ENCODE assay signal across 9 mouse cellular contexts in genomic region chr11:116839601-116840000, GRCm38 (mm10). TPM values are rescaled to one million over a fixed set of nuclear protein-coding genes. Genes with fewer than 3 reads are reported as not detected.
DNase-seq lines count a peak whose midpoint lies in the region; ATAC-seq and TF ChIP-seq lines count a peak whose summit lies in the region.
"Had no signal": no experiment of that assay in that cellular context is flagged by ENCODE, and none has a peak within 500 bp of the region (broad histone marks: within the 10 kb centered on the region; RNA-seq: fewer than 3 reads in every experiment).

No protein-coding gene starts in this region.

- no peak overlapping the region for H3K27ac ChIP-seq in forebrain, embryonic 10.5 days
- H3K27ac ChIP-seq in forebrain, embryonic 15.5 days (replicated peaks), result no peak overlapping the region
- no peak overlapping the region for H3K27ac ChIP-seq in limb, embryonic 11.5 days (replicated peaks; ENCODE audit: low read depth, low read length)
- H3K27ac ChIP-seq in limb, embryonic 10.5 days, result no peak overlapping the region
- H3K27ac ChIP-seq in limb, embryonic 14.5 days (replicated peaks; ENCODE audit: low read depth, low read length), result no peak overlapping the region
- H3K27ac ChIP-seq in neural tube, embryonic 12.5 days, result no peak overlapping the region
- H3K27ac ChIP-seq in layer of hippocampus, adult 2 months, result no peak overlapping the region

- H3K4me3 ChIP-seq in forebrain, embryonic 10.5 days, result peak overlapping the region; percentile 28; the same call in 1 of the 2 replicates
- H3K4me3 ChIP-seq in forebrain, embryonic 15.5 days, result no peak overlapping the region
- no peak overlapping the region for H3K4me3 ChIP-seq in limb, embryonic 11.5 days (ENCODE audit: low read depth, low read length)
- no peak overlapping the region for H3K4me3 ChIP-seq in limb, embryonic 10.5 days
- no peak overlapping the region for H3K4me3 ChIP-seq in limb, embryonic 14.5 days (replicated peaks; ENCODE audit: low read length)
- no peak overlapping the region; the same call in 1 of the 2 replicates for H3K4me3 ChIP-seq in neural tube, embryonic 12.5 days
- H3K4me3 ChIP-seq in layer of hippocampus, adult 2 months, result no peak overlapping the region

- TF ChIP-seq POLR2A in limb, embryonic 14.5 days (IDR thresholded peaks at IDR 0.05; ENCODE audit: borderline replicate concordance, extremely low read depth, insufficient read depth, insufficient read length), result no peak

- peaks cover 70% of the 10 kb centered on the region for H3K36me3 ChIP-seq in forebrain, embryonic 10.5 days (replicated peaks)
- peaks cover 65% of the 10 kb centered on the region for H3K36me3 ChIP-seq in forebrain, embryonic 15.5 days
- H3K36me3 ChIP-seq in limb, embryonic 11.5 days (ENCODE audit: control insufficient read depth, insufficient read depth, low read length), result peaks cover 43% of the 10 kb centered on the region
- peaks cover 71% of the 10 kb centered on the region for H3K36me3 ChIP-seq in limb, embryonic 10.5 days
- H3K36me3 ChIP-seq in limb, embryonic 14.5 days (ENCODE audit: control insufficient read depth, insufficient read depth, low read length), result peaks cover 66% of the 10 kb centered on the region
- H3K36me3 ChIP-seq in neural tube, embryonic 12.5 days, result peaks cover 63% of the 10 kb centered on the region

- TF ChIP-seq CTCF in layer of hippocampus, adult 2 months (conservative IDR thresholded peaks at IDR 0.05), result no peak

- no peak overlapping the region for H3K4me2 ChIP-seq in forebrain, embryonic 15.5 days (replicated peaks)
- no peak overlapping the region for H3K4me2 ChIP-seq in limb, embryonic 11.5 days (ENCODE audit: low read depth, severe bottlenecking)
- H3K4me2 ChIP-seq in limb, embryonic 14.5 days (replicated peaks; ENCODE audit: low read depth, low read length, severe bottlenecking), result 0 out of 2 replicates have a peak overlapping the region, but pooled peaks have one; percentile 10
- 0 out of 2 replicates have a peak overlapping the region, but pooled peaks have one; percentile 3 for H3K4me2 ChIP-seq in neural tube, embryonic 12.5 days (replicated peaks)

- H3K4me1 ChIP-seq in forebrain, embryonic 10.5 days, result peaks cover 51% of the 10 kb centered on the region
- H3K4me1 ChIP-seq in forebrain, embryonic 15.5 days, result peaks cover 43% of the 10 kb centered on the region
- peaks cover 21% of the 10 kb centered on the region for H3K4me1 ChIP-seq in limb, embryonic 11.5 days (ENCODE audit: control insufficient read depth, insufficient read depth, low read length)
- H3K4me1 ChIP-seq in limb, embryonic 10.5 days, result peaks cover 33% of the 10 kb centered on the region
- peaks cover 27% of the 10 kb centered on the region for H3K4me1 ChIP-seq in limb, embryonic 14.5 days (ENCODE audit: control insufficient read depth, insufficient read depth, low read length)
- peaks cover 37% of the 10 kb centered on the region for H3K4me1 ChIP-seq in neural tube, embryonic 12.5 days

- no peak for ATAC-seq in forebrain, embryonic 15.5 days (replicated peaks)
- no peak for ATAC-seq in limb, embryonic 11.5 days (ENCODE audit: insufficient number of reproducible peaks, low FRiP score, low TSS enrichment, low read depth)
- no peak for ATAC-seq in limb, embryonic 14.5 days (ENCODE audit: low FRiP score, low read depth)
- ATAC-seq in neural tube, embryonic 12.5 days (ENCODE audit: low FRiP score, low read depth), result no peak

- no peak for DNase-seq in forebrain, embryonic 10.5 days (ENCODE audit: extremely low spot score, low spot score)
- DNase-seq in limb, embryonic 11.5 days (ENCODE audit: low spot score), result no peak
- no peak for DNase-seq in limb, embryonic 10.5 days (ENCODE audit: low spot score)
- DNase-seq in limb, embryonic 14.5 days (ENCODE audit: low spot score), result no peak
- no peak for DNase-seq in cerebellum, postnatal 10 days
- no peak for DNase-seq in layer of hippocampus, adult 2 months (ENCODE audit: low spot score in 2 of 2)
- DNase-seq: lung, postnatal 36 days had no signal

- no peak overlapping the region; the same call in 1 of the 2 replicates for H3K9ac ChIP-seq in forebrain, embryonic 15.5 days (replicated peaks)
- 0 out of 2 replicates have a peak overlapping the region, but pooled peaks have one; percentile 23 for H3K9ac ChIP-seq in limb, embryonic 11.5 days (ENCODE audit: low read length)
- H3K9ac ChIP-seq in limb, embryonic 14.5 days (ENCODE audit: low read depth, low read length, severe bottlenecking), result peak overlapping the region; percentile 28; the same call in 1 of the 2 replicates
- 0 out of 2 replicates have a peak overlapping the region, but pooled peaks have one; percentile 10 for H3K9ac ChIP-seq in neural tube, embryonic 12.5 days

- H3K9me3 ChIP-seq in forebrain, embryonic 10.5 days, result no peaks in the 10 kb centered on the region
- H3K9me3 ChIP-seq in forebrain, embryonic 15.5 days, result no peaks in the 10 kb centered on the region
- H3K9me3 ChIP-seq in limb, embryonic 11.5 days (ENCODE audit: control insufficient read depth, low read length), result no peaks in the 10 kb centered on the region
- H3K9me3 ChIP-seq in limb, embryonic 10.5 days (replicated peaks), result no peaks in the 10 kb centered on the region
- H3K9me3 ChIP-seq in limb, embryonic 14.5 days (ENCODE audit: control insufficient read depth, low read length), result no peaks in the 10 kb centered on the region
- no peaks in the 10 kb centered on the region for H3K9me3 ChIP-seq in neural tube, embryonic 12.5 days

- WGBS in forebrain, embryonic 10.5 days, result 86% methylated on average over 7 of the region's 7 CpGs
- WGBS in forebrain, embryonic 15.5 days, result 83% methylated on average over 7 of the region's 7 CpGs
- 88% methylated on average over 7 of the region's 7 CpGs for WGBS in limb, embryonic 11.5 days
- 91% methylated on average over 7 of the region's 7 CpGs for WGBS in limb, embryonic 10.5 days
- 80% methylated on average over 7 of the region's 7 CpGs for WGBS in limb, embryonic 14.5 days
- 74% methylated on average over 7 of the region's 7 CpGs for WGBS in neural tube, embryonic 12.5 days

- H3K27me3 ChIP-seq in forebrain, embryonic 10.5 days (ENCODE audit: poor library complexity, severe bottlenecking), result no peaks in the 10 kb centered on the region
- H3K27me3 ChIP-seq in forebrain, embryonic 15.5 days, result no peaks in the 10 kb centered on the region
- no peaks in the 10 kb centered on the region for H3K27me3 ChIP-seq in limb, embryonic 11.5 days (ENCODE audit: control insufficient read depth, insufficient read depth, low read length)
- no peaks in the 10 kb centered on the region for H3K27me3 ChIP-seq in limb, embryonic 10.5 days (ENCODE audit: low read depth, poor library complexity, severe bottlenecking)
- H3K27me3 ChIP-seq in limb, embryonic 14.5 days (ENCODE audit: control insufficient read depth, insufficient read depth, low read length), result no peaks in the 10 kb centered on the region
- no peaks in the 10 kb centered on the region for H3K27me3 ChIP-seq in neural tube, embryonic 12.5 days (replicated peaks)

RNA-seq across cellular contexts. Expression of gene Mettl23, which starts 3.5 kb away (rescaled TPM):
- polyA plus RNA-seq in forebrain, embryonic 10.5 days (2016; fragmentation: Nextera tagmentation; extraction: Ambion mirVana), result 64.3 and 66.5 TPM in 2 replicates
- polyA plus RNA-seq in forebrain, embryonic 15.5 days (2015; fragmentation: Nextera tagmentation; extraction: Ambion mirVana), result 81.9 and 87.5 TPM in 2 replicates
- polyA plus RNA-seq in limb, embryonic 11.5 days (2014; fragmentation: Nextera tagmentation; extraction: Ambion mirVana), result 61.3 and 68.0 TPM in 2 replicates
- polyA plus RNA-seq in limb, embryonic 10.5 days (2016; fragmentation: Nextera tagmentation; extraction: Ambion mirVana), result 56.5 and 59.5 TPM in 2 replicates
- polyA plus RNA-seq in limb, embryonic 14.5 days (2012; rRNA removed), result 51.0 and 54.9 TPM in 2 replicates
- 77.9 and 84.1 TPM in 2 replicates for polyA plus RNA-seq in limb, embryonic 14.5 days (2014; fragmentation: Nextera tagmentation; extraction: Ambion mirVana)
- polyA plus RNA-seq in neural tube, embryonic 12.5 days (2016; fragmentation: Nextera tagmentation; extraction: Ambion mirVana), result 63.7 and 64.0 TPM in 2 replicates
- 10 to 100 TPM; 23.0 to 26.8 TPM for total RNA-seq in layer of hippocampus, adult 2 months (2021)

RNA-seq across cellular contexts. Expression of gene Jmjd6, which starts 3.6 kb away (rescaled TPM):
- polyA plus RNA-seq in forebrain, embryonic 10.5 days (2016; fragmentation: Nextera tagmentation; extraction: Ambion mirVana), result 91.1 and 106 TPM in 2 replicates
- polyA plus RNA-seq in forebrain, embryonic 15.5 days (2015; fragmentation: Nextera tagmentation; extraction: Ambion mirVana), result 76.7 and 78.5 TPM in 2 replicates
- polyA plus RNA-seq in limb, embryonic 11.5 days (2014; fragmentation: Nextera tagmentation; extraction: Ambion mirVana), result 81.4 and 81.8 TPM in 2 replicates
- polyA plus RNA-seq in limb, embryonic 10.5 days (2016; fragmentation: Nextera tagmentation; extraction: Ambion mirVana), result 93.1 and 111 TPM in 2 replicates
- 51.2 and 57.0 TPM in 2 replicates for polyA plus RNA-seq in limb, embryonic 14.5 days (2012; rRNA removed)
- 68.0 and 77.8 TPM in 2 replicates for polyA plus RNA-seq in limb, embryonic 14.5 days (2014; fragmentation: Nextera tagmentation; extraction: Ambion mirVana)
- polyA plus RNA-seq in neural tube, embryonic 12.5 days (2016; fragmentation: Nextera tagmentation; extraction: Ambion mirVana), result 92.0 and 94.4 TPM in 2 replicates
- total RNA-seq in layer of hippocampus, adult 2 months (2021), result 10 to 100 TPM; 26.2 to 32.2 TPM

RNA-seq across cellular contexts. Expression of gene Mxra7, which starts 11.8 kb away (rescaled TPM):
- 16.5 and 18.2 TPM in 2 replicates for polyA plus RNA-seq in forebrain, embryonic 10.5 days (2016; fragmentation: Nextera tagmentation; extraction: Ambion mirVana)
- 7.6 and 10.7 TPM in 2 replicates for polyA plus RNA-seq in forebrain, embryonic 15.5 days (2015; fragmentation: Nextera tagmentation; extraction: Ambion mirVana)
- 12.4 and 14.2 TPM in 2 replicates for polyA plus RNA-seq in limb, embryonic 11.5 days (2014; fragmentation: Nextera tagmentation; extraction: Ambion mirVana)
- 13.9 and 14.9 TPM in 2 replicates for polyA plus RNA-seq in limb, embryonic 10.5 days (2016; fragmentation: Nextera tagmentation; extraction: Ambion mirVana)
- polyA plus RNA-seq in limb, embryonic 14.5 days (2012; rRNA removed), result 20.8 and 21.9 TPM in 2 replicates
- 11.0 and 13.9 TPM in 2 replicates for polyA plus RNA-seq in limb, embryonic 14.5 days (2014; fragmentation: Nextera tagmentation; extraction: Ambion mirVana)
- 91.2 and 110 TPM in 2 replicates for polyA plus RNA-seq in neural tube, embryonic 12.5 days (2016; fragmentation: Nextera tagmentation; extraction: Ambion mirVana)
- total RNA-seq in layer of hippocampus, adult 2 months (2021), result 10 to 100 TPM; 20.0 to 23.4 TPM

RNA-seq across cellular contexts. Expression of gene Mfsd11, which starts 12.6 kb away (rescaled TPM):
- 18.9 and 24.7 TPM in 2 replicates for polyA plus RNA-seq in forebrain, embryonic 10.5 days (2016; fragmentation: Nextera tagmentation; extraction: Ambion mirVana)
- 49.8 and 54.9 TPM in 2 replicates for polyA plus RNA-seq in forebrain, embryonic 15.5 days (2015; fragmentation: Nextera tagmentation; extraction: Ambion mirVana)
- 28.0 and 31.5 TPM in 2 replicates for polyA plus RNA-seq in limb, embryonic 11.5 days (2014; fragmentation: Nextera tagmentation; extraction: Ambion mirVana)
- polyA plus RNA-seq in limb, embryonic 10.5 days (2016; fragmentation: Nextera tagmentation; extraction: Ambion mirVana), result 17.9 and 22.5 TPM in 2 replicates
- 35.0 and 41.5 TPM in 2 replicates for polyA plus RNA-seq in limb, embryonic 14.5 days (2012; rRNA removed)
- 46.0 and 47.2 TPM in 2 replicates for polyA plus RNA-seq in limb, embryonic 14.5 days (2014; fragmentation: Nextera tagmentation; extraction: Ambion mirVana)
- 48.2 and 49.3 TPM in 2 replicates for polyA plus RNA-seq in neural tube, embryonic 12.5 days (2016; fragmentation: Nextera tagmentation; extraction: Ambion mirVana)
- 10 to 100 TPM; 41.0 to 41.6 TPM for total RNA-seq in layer of hippocampus, adult 2 months (2021)

RNA-seq across cellular contexts. Expression of gene Srsf2, which starts 13.3 kb away (rescaled TPM):
- 901 and 914 TPM in 2 replicates for polyA plus RNA-seq in forebrain, embryonic 10.5 days (2016; fragmentation: Nextera tagmentation; extraction: Ambion mirVana)
- 637 and 680 TPM in 2 replicates for polyA plus RNA-seq in forebrain, embryonic 15.5 days (2015; fragmentation: Nextera tagmentation; extraction: Ambion mirVana)
- polyA plus RNA-seq in limb, embryonic 11.5 days (2014; fragmentation: Nextera tagmentation; extraction: Ambion mirVana), result 1,044 and 1,058 TPM in 2 replicates
- 925 and 971 TPM in 2 replicates for polyA plus RNA-seq in limb, embryonic 10.5 days (2016; fragmentation: Nextera tagmentation; extraction: Ambion mirVana)
- polyA plus RNA-seq in limb, embryonic 14.5 days (2012; rRNA removed), result 791 and 910 TPM in 2 replicates
- polyA plus RNA-seq in limb, embryonic 14.5 days (2014; fragmentation: Nextera tagmentation; extraction: Ambion mirVana), result 776 and 780 TPM in 2 replicates
- polyA plus RNA-seq in neural tube, embryonic 12.5 days (2016; fragmentation: Nextera tagmentation; extraction: Ambion mirVana), result 791 and 816 TPM in 2 replicates
- total RNA-seq in layer of hippocampus, adult 2 months (2021), result 100 to 1,000 TPM; 163 to 180 TPM

Comparison
In these comparisons a context has a peak if more than half of its experiments do, and no peak if none do; other contexts are left out.
1. H3K4me2 ChIP-seq: peak in limb, embryonic 14.5 days (single experiment) and neural tube, embryonic 12.5 days (single experiment); none in forebrain, embryonic 15.5 days (single experiment) and limb, embryonic 11.5 days (single experiment).